Mouse (Mus musculus) ES-E14 (cell line): ENCODE data around the gene Best3.

Experiments used
- HCFC1 ChIP-seq: IDR thresholded peaks from 2 replicates; pipeline ENCODE4 v1.6.1; 2012; ENCODE audit warnings: low read length, inconsistent platforms, borderline replicate concordance; ENCODE audit not compliant: insufficient read depth
- ZC3H11A ChIP-seq: IDR thresholded peaks from 2 replicates; pipeline ENCODE4 v1.6.1; 2012; ENCODE audit warnings: low read depth, mild to moderate bottlenecking, inconsistent platforms, low read length, borderline replicate concordance
- ZNF384 ChIP-seq: IDR thresholded peaks from 2 replicates; pipeline ENCODE4 v1.6.1; 2012; ENCODE audit warnings: low read depth, low read length, inconsistent platforms

GRCm38 (mm10) chr10:117073176-117073575 lies 87.1 kb downstream of the Best3 start:
- TF ChIP-seq HCFC1 (no peak), ZNF384 (no peak), ZC3H11A (no peak)
